Mouse (Mus musculus) lung, postnatal 36 days (tissue): ENCODE data around the gene Clybl.

Experiments
- DNase-seq: peaks from one replicate; pipeline ENCODE4 v3.0.0; 2022; ENCODE audit warnings: mixed read lengths

The Clybl gene

GRCm38 (mm10) chr14:122200247-122200885, 18.9 kb downstream of the Clybl start:
- DNase-seq, result no peak

- DNase-seq, result no peak
Measured at GRCm38 (mm10) chr14:122209177-122209576, 27.7 kb downstream of the Clybl start.

GRCm38 (mm10) chr14:122213590-122213989, 32.1 kb downstream of the Clybl start:
- DNase-seq, result no peak

DNA sequence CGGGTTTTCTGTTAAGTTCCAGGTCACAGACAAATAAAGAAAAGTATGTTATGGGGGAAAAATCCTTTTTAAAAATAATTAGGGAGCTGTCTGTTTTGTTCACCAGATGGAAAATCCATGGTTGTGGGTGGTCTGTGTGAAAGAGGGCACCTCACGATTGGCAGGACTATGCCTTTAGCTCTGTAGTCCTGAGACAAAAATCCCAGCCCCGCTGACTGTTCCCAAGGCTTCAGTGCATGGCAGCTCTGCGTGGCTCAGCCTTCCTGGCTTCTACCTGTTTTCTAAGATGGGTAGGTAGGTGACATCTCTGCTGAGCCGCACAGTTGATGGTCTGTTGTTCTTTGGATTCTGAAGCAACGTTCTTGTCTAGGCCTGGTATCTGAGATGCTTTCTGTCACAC, 32.6 kb downstream of the Clybl start:
- no peak for DNase-seq

DNA sequence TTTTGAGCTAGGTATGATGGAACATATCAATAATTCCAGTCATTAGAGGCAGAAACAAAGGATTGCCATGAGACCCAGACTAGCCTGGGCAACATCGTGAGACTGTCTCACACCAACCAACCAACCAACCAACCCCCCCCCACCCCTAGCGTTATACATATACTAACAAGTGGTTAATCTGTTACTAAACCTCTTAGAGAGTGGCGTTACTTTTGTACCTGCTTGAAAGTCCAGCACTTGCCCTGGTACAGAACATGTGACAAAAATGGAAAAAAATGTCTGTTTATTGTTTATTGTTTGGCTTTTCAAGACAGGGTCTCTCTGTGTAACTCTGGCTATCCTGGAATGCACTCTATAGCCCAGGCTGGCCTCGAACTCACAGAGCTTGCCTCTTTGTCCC, 35.7 kb downstream of the Clybl start:
- DNase-seq, result no peak

- DNase-seq, result no peak
Measured at GRCm38 (mm10) chr14:122222934-122223374, 41.5 kb downstream of the Clybl start.

DNA sequence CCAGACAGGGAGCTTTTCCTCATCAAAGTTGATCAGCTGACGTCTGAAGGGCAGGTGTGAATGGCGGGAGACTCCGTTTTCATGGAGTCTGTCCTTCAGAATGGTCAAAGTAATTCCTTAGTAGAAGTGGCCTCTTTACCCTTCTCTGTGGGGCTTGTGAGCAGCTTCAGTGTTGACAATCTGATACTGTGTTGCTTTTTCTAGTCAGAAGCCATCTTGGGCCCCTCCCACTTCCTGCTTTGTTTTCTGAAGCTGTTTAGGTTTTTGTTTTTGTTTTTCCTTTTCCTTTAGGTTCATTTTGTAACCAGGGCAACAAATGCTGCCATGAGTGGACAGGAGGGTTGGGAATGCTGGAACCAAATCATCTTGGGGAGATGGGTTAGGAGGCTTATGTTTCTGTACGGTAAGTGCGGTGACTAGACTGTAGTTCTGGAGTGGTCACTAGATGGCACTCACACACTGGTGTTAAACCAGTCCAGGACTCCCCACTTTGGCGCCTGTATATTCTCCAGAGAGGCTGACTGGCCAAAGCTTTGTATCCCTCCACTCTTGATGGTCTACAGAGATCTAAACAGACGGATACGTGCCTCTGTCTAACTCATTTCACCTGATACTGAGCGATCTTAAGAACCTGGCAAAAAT, 42.1 kb downstream of the Clybl start:
- peak; percentile 91 for DNase-seq

DNA sequence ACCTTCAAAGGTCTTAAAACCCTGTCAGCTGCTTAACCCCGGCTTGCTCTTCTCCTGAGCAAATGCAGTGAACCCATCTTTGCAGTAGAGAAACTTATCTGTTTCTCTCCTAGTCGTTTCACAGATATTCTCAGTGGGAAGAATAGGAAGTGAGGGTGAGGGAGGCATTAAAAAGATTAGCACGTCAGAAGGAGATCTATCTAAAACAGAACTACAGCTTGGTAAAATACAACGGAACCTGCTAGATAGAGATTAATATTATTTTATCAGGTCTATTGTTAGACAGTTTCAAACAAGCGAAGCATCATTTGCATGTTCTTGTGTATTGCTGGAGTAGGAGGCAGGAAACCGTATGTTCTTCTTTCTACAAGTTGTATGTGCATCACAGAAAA, 42.6 kb downstream of the Clybl start:
- DNase-seq, result no peak

DNA sequence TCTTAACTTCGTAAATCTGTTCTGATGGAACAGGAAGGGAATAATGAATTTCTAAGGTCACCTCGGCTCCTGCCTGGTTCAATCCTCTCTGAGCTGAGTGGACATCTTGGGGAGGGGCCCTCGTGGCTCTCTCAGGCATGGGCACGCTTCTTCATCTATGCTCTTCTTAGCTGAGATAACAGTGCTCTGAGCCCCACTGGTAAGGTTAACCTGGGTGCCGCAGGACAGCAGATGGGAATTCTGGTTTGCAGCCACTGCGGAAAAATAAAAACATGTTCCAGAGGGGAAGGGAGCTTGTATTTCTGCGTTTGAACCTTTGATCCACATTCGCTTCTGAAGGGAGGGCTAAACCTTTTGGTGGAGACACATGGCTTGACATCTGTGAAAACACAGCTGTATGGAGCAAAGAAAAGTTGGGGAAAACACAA, 43.0 kb downstream of the Clybl start:
- DNase-seq, result no peak

DNA sequence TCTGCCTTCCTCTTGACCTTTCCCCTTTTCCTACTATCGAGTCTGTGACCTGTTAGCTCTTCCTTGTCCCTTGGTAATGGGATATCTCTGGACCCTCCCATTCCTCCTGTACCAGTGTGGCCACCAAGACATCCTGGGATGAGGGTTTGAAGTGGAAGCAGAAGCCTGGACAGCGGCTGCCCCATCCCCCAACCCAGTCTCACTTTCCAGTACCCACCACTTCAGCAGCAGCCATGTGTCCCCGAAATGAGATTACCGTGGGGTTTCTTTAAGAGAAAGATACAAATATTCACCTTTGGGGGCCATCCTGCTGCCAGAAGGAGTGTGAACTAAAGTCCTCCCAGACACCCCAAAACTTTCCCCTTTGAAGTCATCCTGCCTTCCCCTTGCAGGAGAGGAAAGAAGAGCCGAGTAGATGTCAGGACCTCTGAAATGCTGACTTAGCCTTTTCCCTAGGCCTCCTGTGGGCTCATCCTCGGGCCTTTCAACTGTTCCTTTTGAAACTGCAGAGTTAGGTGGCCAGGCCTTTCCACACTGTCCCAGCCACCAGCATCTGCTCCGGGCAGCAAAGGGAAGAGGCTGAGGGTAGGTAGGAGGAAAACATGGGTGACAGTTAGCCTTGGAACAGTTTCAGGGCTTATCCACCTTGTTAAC, 44.1 kb downstream of the Clybl start:
- DNase-seq, result no peak

DNA sequence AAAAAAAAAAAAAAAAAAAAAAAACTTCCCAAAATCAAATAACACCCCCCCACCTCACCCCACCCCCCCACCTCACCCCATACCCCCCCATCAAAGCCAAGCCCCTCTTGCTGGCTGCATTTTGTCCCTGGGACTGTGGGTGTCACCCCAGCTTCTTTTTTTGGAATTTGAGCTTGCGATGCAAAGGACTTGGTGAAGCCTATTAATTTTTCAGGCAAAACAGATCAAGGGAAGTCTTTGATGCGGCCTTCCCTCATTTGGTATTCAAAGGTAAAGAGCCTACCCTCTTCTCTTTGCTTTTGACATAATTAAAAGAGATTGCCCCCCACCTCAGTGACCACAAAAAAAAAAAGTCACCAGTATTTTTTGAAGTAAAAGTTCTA, 44.6 kb downstream of the Clybl start:
- no peak for DNase-seq

- DNase-seq, result no peak
Measured at GRCm38 (mm10) chr14:122226666-122227453, 45.4 kb downstream of the Clybl start.

GRCm38 (mm10) chr14:122227454-122227951, 46.0 kb downstream of the Clybl start:
- DNase-seq, result no peak

- DNase-seq, result no peak
Measured at GRCm38 (mm10) chr14:122228816-122229551, 47.5 kb downstream of the Clybl start.

- DNase-seq, result no peak
Measured at GRCm38 (mm10) chr14:122229988-122230387, 48.5 kb downstream of the Clybl start.

GRCm38 (mm10) chr14:122230621-122231025, 49.1 kb downstream of the Clybl start:
- no peak for DNase-seq

- no peak for DNase-seq
Measured at GRCm38 (mm10) chr14:122231073-122231472, 49.6 kb downstream of the Clybl start.

GRCm38 (mm10) chr14:122233212-122233714, 51.8 kb downstream of the Clybl start:
- DNase-seq, result no peak

DNA sequence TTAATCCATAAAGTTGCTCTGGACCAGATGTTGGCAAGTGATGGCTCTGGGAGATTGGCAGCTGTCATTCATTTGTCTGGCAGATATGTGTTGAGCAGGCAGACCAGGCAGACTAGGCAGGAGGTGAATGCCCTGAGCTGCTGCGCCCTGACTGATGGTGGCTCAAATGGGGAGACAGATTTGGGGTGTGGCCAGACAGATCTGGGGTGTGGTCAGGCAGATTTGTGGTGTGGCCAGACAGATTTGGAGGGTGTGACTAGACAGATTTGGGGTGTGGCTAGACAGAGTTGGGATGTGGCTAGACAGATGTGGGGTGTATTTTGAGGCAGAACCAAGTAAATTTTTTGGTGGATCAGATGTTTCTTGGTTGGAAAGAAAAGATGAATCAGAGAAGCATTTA, 62.4 kb downstream of the Clybl start:
- no peak for DNase-seq

GRCm38 (mm10) chr14:122246919-122247859, 65.7 kb downstream of the Clybl start:
- no peak for DNase-seq

DNA sequence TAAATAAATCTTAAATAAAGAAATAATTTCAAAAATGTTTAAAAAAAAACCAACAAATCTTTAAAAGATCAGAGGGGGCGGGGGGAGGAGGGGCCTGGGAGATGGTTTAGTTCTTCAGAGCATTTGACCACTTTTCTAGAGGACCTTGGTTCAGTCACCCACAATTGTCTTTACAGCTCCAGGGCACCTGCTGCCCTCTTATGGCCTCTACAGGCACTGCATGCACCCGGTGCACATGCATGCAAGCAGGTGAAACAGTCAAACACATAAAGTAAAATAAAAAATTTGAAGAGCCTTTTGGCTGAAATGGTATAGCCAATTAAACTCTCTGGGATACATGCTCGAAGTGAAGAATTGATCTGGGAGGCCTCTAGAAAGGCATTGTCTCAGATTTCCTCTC, 67.6 kb downstream of the Clybl start:
- peak; percentile 4 for DNase-seq
